Mouse (Mus musculus) neutrophil, adult 65 days (primary cell): ENCODE measurements around the gene Olfr1462. TPM values are rescaled to one million over a fixed set of nuclear protein-coding genes. Genes with fewer than 3 reads are reported as not detected.

Experiments used
- total RNA-seq: library from RNA; stranded (reverse); gene quantifications from 2 replicates; pipeline ENCODE4 v1.2.4, GENCODE M21; 2023

Gene Olfr1462
- total RNA-seq, result not detected in 2 replicates

DNA sequence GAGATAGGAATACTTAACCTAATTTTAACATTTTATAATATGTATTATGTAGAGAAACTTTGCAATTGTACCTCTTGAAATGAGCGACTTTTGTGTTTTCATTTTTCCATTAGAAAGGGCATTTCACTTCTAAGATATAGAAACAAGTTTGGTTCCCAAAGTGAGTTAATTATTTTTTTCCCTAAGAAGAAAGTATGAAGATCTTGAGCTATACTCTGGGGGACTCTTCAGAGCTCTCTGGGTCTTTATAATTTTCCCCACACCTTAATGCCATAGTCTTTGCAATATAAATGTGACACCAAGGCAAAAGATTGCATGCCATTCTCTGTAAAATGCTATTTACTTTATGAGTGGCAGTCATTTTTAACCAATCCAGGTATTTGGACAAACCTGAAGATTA is at the start of gene Olfr1462:
Gene Olfr1462, plus strand, starts transcription at position 301 of the 400 bp plus-strand sequence.

DNA sequence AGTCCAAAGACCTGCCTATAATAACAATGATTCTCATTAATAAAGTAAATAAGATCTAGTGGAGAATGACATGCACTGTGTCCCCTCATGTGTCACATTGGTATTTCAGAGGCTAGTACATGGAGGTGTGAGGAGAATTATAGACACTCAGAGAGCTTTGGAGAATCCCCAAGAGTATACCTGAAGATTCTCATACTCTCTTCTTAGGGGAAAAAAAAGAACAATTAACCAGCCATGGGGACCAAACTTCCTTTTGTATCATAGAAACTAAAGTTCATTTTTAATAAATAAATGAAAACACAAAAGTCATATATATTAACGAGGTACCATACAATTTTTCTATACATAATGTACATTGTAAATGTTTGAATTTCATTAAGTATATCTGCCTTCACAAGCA is 36.1 kb upstream of the Olfr1462 start, which contains the start of gene Olfr1459:
Gene Olfr1459, minus strand, starts transcription at position 101 of the 400 bp plus-strand sequence.

DNA sequence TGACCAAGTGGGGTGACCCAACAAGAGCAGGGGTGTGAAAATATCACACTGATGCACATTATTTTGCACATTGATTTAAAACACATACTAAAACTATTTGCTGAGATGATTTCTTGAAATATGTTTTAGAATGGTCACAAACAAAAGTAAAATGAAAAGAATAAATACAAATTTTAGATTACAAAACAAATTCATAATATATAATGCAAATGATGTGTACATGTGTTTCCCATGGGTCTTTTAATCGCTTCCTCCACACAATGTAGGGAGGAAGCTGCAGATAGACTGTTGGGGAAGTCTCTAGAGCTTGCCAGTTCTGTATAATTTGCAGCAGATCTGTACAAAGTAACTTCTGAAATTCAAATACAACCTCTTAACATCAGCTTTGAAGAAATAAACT is 22.8 kb upstream of the Olfr1462 start, which contains the start of gene Olfr1461:
Gene Olfr1461, plus strand, starts transcription at position 301 of the 400 bp plus-strand sequence.

GRCm38 (mm10) chr19:13231028-13231427 is 45.5 kb downstream of the Olfr1462 start, which contains the start of gene Olfr1463:
Gene Olfr1463, plus strand, starts transcription at chr19:13231328.

Other genes with a start within 250 kb of the Olfr1462 start
- not detected in 2 replicates for gene Olfr1450, start 235.5 kb upstream of the Olfr1462 start, total RNA-seq
- gene Olfr1451, start 190.7 kb upstream of the Olfr1462 start, total RNA-seq, result not detected in 2 replicates
- not detected in 2 replicates for gene Olfr1453, start 157.4 kb upstream of the Olfr1462 start, total RNA-seq
- not detected in 2 replicates for gene Olfr1454, start 125.1 kb upstream of the Olfr1462 start, total RNA-seq
- gene Olfr1457, start 87.8 kb upstream of the Olfr1462 start, total RNA-seq, result not detected in 2 replicates
- gene Olfr1458, start 79.0 kb upstream of the Olfr1462 start, total RNA-seq, result not detected in 2 replicates
- 0.09 and 0.11 TPM in 2 replicates for gene Olfr1459, start 36.2 kb upstream of the Olfr1462 start, total RNA-seq
- not detected in 2 replicates for gene Olfr1461, start 22.7 kb upstream of the Olfr1462 start, total RNA-seq
- not detected in 2 replicates for gene Olfr1463, start 45.6 kb downstream of the Olfr1462 start, total RNA-seq
- gene Olfr1465, start 129.8 kb downstream of the Olfr1462 start, total RNA-seq, result not detected in 2 replicates
- gene Olfr1466, start 153.1 kb downstream of the Olfr1462 start, total RNA-seq, result not detected in 2 replicates
- gene Olfr1467, start 176.5 kb downstream of the Olfr1462 start, total RNA-seq, result not detected in 2 replicates
- gene Olfr1469, start 222.1 kb downstream of the Olfr1462 start, total RNA-seq, result not detected in 2 replicates